Mouse (Mus musculus): ENCODE results near the gene Tgtp2. TPM values are rescaled to one million over a fixed set of nuclear protein-coding genes. Genes with fewer than 3 reads are reported as not detected.
"Not testable (repeated sequence)": the region's sequence is repeated elsewhere in the genome, so short reads cannot be mapped to it uniquely, and the experiment has no call there.

Gene Tgtp2
- polyA plus RNA-seq, 1 experiment: 29.1 TPM

- Histone ChIP-seq H3K27ac (ENCODE audit: control insufficient read depth, insufficient read depth, low read length) (no peak overlapping the region), H3K4me1 (replicated peaks; ENCODE audit: control insufficient read depth, insufficient read depth, low read length) (peaks cover 14% of the 10 kb centered on the region), H3K4me3 (ENCODE audit: control insufficient read depth, insufficient read depth, low read length) (no peak overlapping the region), H3K36me3 (ENCODE audit: control insufficient read depth, insufficient read depth, low read length) (no peaks in the 10 kb centered on the region), H3K27me3 (ENCODE audit: control insufficient read depth, insufficient read depth, low read length) (no peaks in the 10 kb centered on the region)
- DNase-seq: no peak
- no peak for TF ChIP-seq CTCF (IDR thresholded peaks at IDR 0.05; ENCODE audit: borderline replicate concordance, control insufficient read depth, extremely low read depth, insufficient read depth, low read length, poor library complexity)
- TF ChIP-seq POLR2A (IDR thresholded peaks at IDR 0.05; ENCODE audit: control insufficient read depth, extremely low read depth, insufficient read depth, low read length, poor library complexity): no peak
- 88% methylated on average over 1 of the region's 1 CpGs for WGBS
Measured at GRCm38 (mm10) chr11:49080636-49081035, 16.6 kb upstream of the Tgtp2 start.

GRCm38 (mm10) chr11:49078719-49079118 lies 14.7 kb upstream of the Tgtp2 start:
- DNase-seq: no peak
- H3K27me3 ChIP-seq (ENCODE audit: control insufficient read depth, insufficient read depth, low read length): no peaks in the 10 kb centered on the region
- no peaks in the 10 kb centered on the region for H3K36me3 ChIP-seq (ENCODE audit: control insufficient read depth, insufficient read depth, low read length)
- H3K4me1 ChIP-seq (replicated peaks; ENCODE audit: control insufficient read depth, insufficient read depth, low read length): peaks cover 12% of the 10 kb centered on the region
- TF ChIP-seq POLR2A (IDR thresholded peaks at IDR 0.05; ENCODE audit: control insufficient read depth, extremely low read depth, insufficient read depth, low read length, poor library complexity): no peak
- no peak for TF ChIP-seq CTCF (IDR thresholded peaks at IDR 0.05; ENCODE audit: borderline replicate concordance, control insufficient read depth, extremely low read depth, insufficient read depth, low read length, poor library complexity)
- H3K4me3 ChIP-seq (ENCODE audit: control insufficient read depth, insufficient read depth, low read length): no peak overlapping the region
- H3K27ac ChIP-seq (ENCODE audit: control insufficient read depth, insufficient read depth, low read length): no peak overlapping the region
- WGBS: 92% methylated on average over 3 of the region's 3 CpGs

GRCm38 (mm10) chr11:49077012-49077411 lies 13.0 kb upstream of the Tgtp2 start:
- Histone ChIP-seq H3K4me1 (replicated peaks; ENCODE audit: control insufficient read depth, insufficient read depth, low read length) (peaks cover 10% of the 10 kb centered on the region), H3K36me3 (ENCODE audit: control insufficient read depth, insufficient read depth, low read length) (no peaks in the 10 kb centered on the region), H3K4me3 (ENCODE audit: control insufficient read depth, insufficient read depth, low read length) (no peak overlapping the region), H3K27ac (ENCODE audit: control insufficient read depth, insufficient read depth, low read length) (no peak overlapping the region), H3K27me3 (ENCODE audit: control insufficient read depth, insufficient read depth, low read length) (no peaks in the 10 kb centered on the region)
- 73% methylated on average over 1 of the region's 1 CpGs for WGBS
- TF ChIP-seq POLR2A (IDR thresholded peaks at IDR 0.05; ENCODE audit: control insufficient read depth, extremely low read depth, insufficient read depth, low read length, poor library complexity): no peak
- TF ChIP-seq CTCF (IDR thresholded peaks at IDR 0.05; ENCODE audit: borderline replicate concordance, control insufficient read depth, extremely low read depth, insufficient read depth, low read length, poor library complexity): no peak
- no peak for DNase-seq

- not testable (repeated sequence) for H3K4me1 ChIP-seq (replicated peaks; ENCODE audit: control insufficient read depth, insufficient read depth, low read length); DNase-seq; H3K4me3 ChIP-seq (ENCODE audit: control insufficient read depth, insufficient read depth, low read length); H3K27ac ChIP-seq (ENCODE audit: control insufficient read depth, insufficient read depth, low read length); H3K27me3 ChIP-seq (ENCODE audit: control insufficient read depth, insufficient read depth, low read length); H3K36me3 ChIP-seq (ENCODE audit: control insufficient read depth, insufficient read depth, low read length)
- 38% methylated on average over 6 of the region's 6 CpGs for WGBS
Measured at GRCm38 (mm10) chr11:49076001-49076757, 12.2 kb upstream of the Tgtp2 start, which contains the start of gene Ifi47. Gene Ifi47 (plus strand): TSS chr11:49076587.

- no peak overlapping the region for H3K4me3 ChIP-seq (ENCODE audit: control insufficient read depth, insufficient read depth, low read length)
- H3K4me1 ChIP-seq (replicated peaks; ENCODE audit: control insufficient read depth, insufficient read depth, low read length): peaks cover 2% of the 10 kb centered on the region
- no peak for DNase-seq
- WGBS: 98% methylated on average over 1 of the region's 1 CpGs
- no peak for TF ChIP-seq POLR2A (IDR thresholded peaks at IDR 0.05; ENCODE audit: control insufficient read depth, extremely low read depth, insufficient read depth, low read length, poor library complexity)
- no peak for TF ChIP-seq CTCF (IDR thresholded peaks at IDR 0.05; ENCODE audit: borderline replicate concordance, control insufficient read depth, extremely low read depth, insufficient read depth, low read length, poor library complexity)
- no peaks in the 10 kb centered on the region for H3K27me3 ChIP-seq (ENCODE audit: control insufficient read depth, insufficient read depth, low read length)
- H3K27ac ChIP-seq (ENCODE audit: control insufficient read depth, insufficient read depth, low read length): no peak overlapping the region
- H3K36me3 ChIP-seq (ENCODE audit: control insufficient read depth, insufficient read depth, low read length): no peaks in the 10 kb centered on the region
Measured at GRCm38 (mm10) chr11:49068358-49068757, 4.4 kb upstream of the Tgtp2 start.

GRCm38 (mm10) chr11:49061865-49062264 lies 2.1 kb downstream of the Tgtp2 start:
- not testable (repeated sequence) for H3K4me1 ChIP-seq (replicated peaks; ENCODE audit: control insufficient read depth, insufficient read depth, low read length); H3K36me3 ChIP-seq (ENCODE audit: control insufficient read depth, insufficient read depth, low read length); H3K27me3 ChIP-seq (ENCODE audit: control insufficient read depth, insufficient read depth, low read length); DNase-seq; H3K27ac ChIP-seq (ENCODE audit: control insufficient read depth, insufficient read depth, low read length); H3K4me3 ChIP-seq (ENCODE audit: control insufficient read depth, insufficient read depth, low read length)
- 12% methylated on average over 2 of the region's 2 CpGs for WGBS

GRCm38 (mm10) chr11:49060061-49060460 lies 3.9 kb downstream of the Tgtp2 start:
- not testable (repeated sequence) for H3K27ac ChIP-seq (ENCODE audit: control insufficient read depth, insufficient read depth, low read length); H3K27me3 ChIP-seq (ENCODE audit: control insufficient read depth, insufficient read depth, low read length); H3K4me3 ChIP-seq (ENCODE audit: control insufficient read depth, insufficient read depth, low read length); H3K4me1 ChIP-seq (replicated peaks; ENCODE audit: control insufficient read depth, insufficient read depth, low read length); DNase-seq; H3K36me3 ChIP-seq (ENCODE audit: control insufficient read depth, insufficient read depth, low read length)
- WGBS: 7% methylated on average over 2 of the region's 3 CpGs

- not testable (repeated sequence) for H3K27ac ChIP-seq (ENCODE audit: control insufficient read depth, insufficient read depth, low read length); H3K4me1 ChIP-seq (replicated peaks; ENCODE audit: control insufficient read depth, insufficient read depth, low read length); H3K27me3 ChIP-seq (ENCODE audit: control insufficient read depth, insufficient read depth, low read length); H3K36me3 ChIP-seq (ENCODE audit: control insufficient read depth, insufficient read depth, low read length); DNase-seq; H3K4me3 ChIP-seq (ENCODE audit: control insufficient read depth, insufficient read depth, low read length)
- WGBS: no CpG with 5 or more reads among the region's 5 CpGs
Measured at GRCm38 (mm10) chr11:49051894-49052293, 12.1 kb downstream of the Tgtp2 start.

- DNase-seq; H3K4me3 ChIP-seq (ENCODE audit: control insufficient read depth, insufficient read depth, low read length); H3K27me3 ChIP-seq (ENCODE audit: control insufficient read depth, insufficient read depth, low read length); H3K4me1 ChIP-seq (replicated peaks; ENCODE audit: control insufficient read depth, insufficient read depth, low read length); H3K36me3 ChIP-seq (ENCODE audit: control insufficient read depth, insufficient read depth, low read length); H3K27ac ChIP-seq (ENCODE audit: control insufficient read depth, insufficient read depth, low read length): not testable (repeated sequence)
- 20% methylated on average over 1 of the region's 6 CpGs for WGBS
Measured at GRCm38 (mm10) chr11:49051093-49051891, 12.7 kb downstream of the Tgtp2 start, which contains the start of gene 9930111J21Rik2. Gene 9930111J21Rik2 (minus strand): TSS chr11:49051242.

All from thymus, adult 2 months (tissue).